Comparison of ENCODE assay signal across 23 mouse cellular contexts in the genomic region with DNA sequence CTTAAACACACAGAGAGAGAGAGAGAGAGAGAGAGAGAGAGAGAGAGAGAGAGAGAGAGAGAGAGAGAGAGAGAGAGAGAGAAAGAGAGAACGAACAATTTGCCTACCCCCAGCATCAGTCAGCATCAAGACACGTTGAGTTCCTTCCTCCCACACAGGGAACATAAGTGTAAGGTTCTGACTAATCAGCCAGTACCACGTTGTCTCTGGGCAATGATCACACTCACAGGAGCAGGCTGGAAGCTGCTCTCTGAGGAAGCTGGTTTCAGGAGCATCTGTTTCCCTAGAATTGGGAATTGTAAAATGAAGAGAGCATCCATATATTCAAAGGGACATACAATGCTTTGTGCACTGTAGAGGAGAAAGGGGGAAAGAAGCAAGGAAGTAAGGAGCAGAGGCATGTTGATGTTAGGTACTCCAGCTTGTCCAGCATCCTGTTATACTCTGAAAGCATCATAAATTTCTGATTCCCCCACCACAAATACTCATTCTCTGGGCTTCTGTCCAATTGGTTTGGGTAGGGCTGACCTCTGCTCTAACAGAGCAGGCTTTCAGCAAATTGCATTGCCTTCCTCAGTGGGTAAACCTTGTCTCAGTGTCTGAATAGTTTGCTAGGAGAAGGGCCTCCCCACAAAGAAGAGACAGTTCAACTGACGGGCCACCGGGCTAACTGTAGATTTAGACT.
DNase-seq lines count a peak whose midpoint lies in the region; ATAC-seq and TF ChIP-seq lines count a peak whose summit lies in the region.
"Had no signal": no experiment of that assay in that cellular context is flagged by ENCODE, and none has a peak within 500 bp of the region (broad histone marks: within the 10 kb centered on the region; RNA-seq: fewer than 3 reads in every experiment).

No protein-coding gene starts in this region.

- no peaks in the 10 kb centered on the region for H3K36me3 ChIP-seq in lung, embryonic 14.5 days (ENCODE audit: insufficient read depth)
- H3K36me3 ChIP-seq: embryonic facial prominence, embryonic 15.5 days; forebrain, embryonic 12.5 days; hindbrain, embryonic 12.5 days; liver, embryonic 15.5 days; midbrain, embryonic 15.5 days had no signal

- no peak overlapping the region for H3K4me2 ChIP-seq in lung, embryonic 14.5 days
- H3K4me2 ChIP-seq: embryonic facial prominence, embryonic 15.5 days; forebrain, embryonic 12.5 days; hindbrain, embryonic 12.5 days; liver, embryonic 15.5 days; midbrain, embryonic 15.5 days had no signal

- no peak overlapping the region for H3K9ac ChIP-seq in lung, embryonic 14.5 days
- H3K9ac ChIP-seq: embryonic facial prominence, embryonic 15.5 days; forebrain, embryonic 12.5 days; hindbrain, embryonic 12.5 days; liver, embryonic 15.5 days; midbrain, embryonic 15.5 days had no signal

- peak; percentile 16 for DNase-seq in heart, adult 11 months
- no peak for DNase-seq in heart, postnatal 4 days
- DNase-seq in lung, embryonic 14.5 days, result peak; percentile 17
- no peak for DNase-seq in lung, postnatal 25 days (ENCODE audit: low spot score)
- DNase-seq in adipocyte (ENCODE audit: low spot score), result peak; percentile 16
- DNase-seq in left cerebral cortex, postnatal 14 days (ENCODE audit: low spot score in 2 of 2), result peak; percentile 49 to 84
- no peak for DNase-seq in gastrocnemius, adult 2 months
- no peak for DNase-seq in embryo, embryonic 10 days (ENCODE audit: low spot score)
- DNase-seq: adrenal gland, postnatal 25 days; cerebellum, adult 9-10 months; embryo, embryonic 11 days; heart, adult 2 months; kidney, adult 9 months; lung, postnatal 10 days; thymus, adult 2 months had no signal

- WGBS in lung, embryonic 14.5 days, result 67% methylated on average over 5 of the region's 5 CpGs

- no peak for TF ChIP-seq CTCF in lung, embryonic 14.5 days (IDR thresholded peaks at IDR 0.05; ENCODE audit: low read depth)
- no peak for TF ChIP-seq CTCF in gastrocnemius, adult 2 months (IDR thresholded peaks at IDR 0.05)

- intact Hi-C loops in left cerebral cortex, postnatal 14 days (cut with DNase I), result no loop called here
- intact Hi-C loops in gastrocnemius, adult 2 months (cut with DNase I), result no loop called here

- no peak overlapping the region for H3K4me3 ChIP-seq in lung, embryonic 14.5 days (ENCODE audit: low read depth, low read length)
- H3K4me3 ChIP-seq in gastrocnemius, adult 2 months, result no peak overlapping the region
- H3K4me3 ChIP-seq: embryonic facial prominence, embryonic 15.5 days; forebrain, embryonic 12.5 days; heart, adult 2 months; hindbrain, embryonic 12.5 days; liver, embryonic 15.5 days; megakaryocyte, embryonic 14.5 days; midbrain, embryonic 15.5 days had no signal

- no peaks in the 10 kb centered on the region for H3K27me3 ChIP-seq in lung, embryonic 14.5 days (ENCODE audit: insufficient read depth, low read length)
- H3K27me3 ChIP-seq: embryonic facial prominence, embryonic 15.5 days; forebrain, embryonic 12.5 days; hindbrain, embryonic 12.5 days; liver, embryonic 15.5 days; megakaryocyte, embryonic 14.5 days; midbrain, embryonic 15.5 days; Patski had no signal

- no peaks in the 10 kb centered on the region for H3K4me1 ChIP-seq in lung, embryonic 14.5 days (ENCODE audit: insufficient read depth)
- H3K4me1 ChIP-seq: embryonic facial prominence, embryonic 15.5 days; forebrain, embryonic 12.5 days; hindbrain, embryonic 12.5 days; liver, embryonic 15.5 days; megakaryocyte, embryonic 14.5 days; midbrain, embryonic 15.5 days had no signal

- H3K9me3 ChIP-seq in lung, embryonic 14.5 days (ENCODE audit: low read depth, low read length), result no peaks in the 10 kb centered on the region
- H3K9me3 ChIP-seq: embryonic facial prominence, embryonic 15.5 days; forebrain, embryonic 12.5 days; liver, embryonic 15.5 days; midbrain, embryonic 15.5 days had no signal

- no peak for ATAC-seq in lung, embryonic 14.5 days (ENCODE audit: insufficient read depth)
- ATAC-seq: activated CD4-positive, CD25-positive, alpha-beta regulatory T cell, adult 4 months; midbrain, embryonic 15.5 days; Patski had no signal

- H3K27ac ChIP-seq in lung, embryonic 14.5 days (ENCODE audit: low read depth), result no peak overlapping the region
- no peak overlapping the region for H3K27ac ChIP-seq in gastrocnemius, adult 2 months
- H3K27ac ChIP-seq: embryonic facial prominence, embryonic 15.5 days; forebrain, embryonic 12.5 days; heart, adult 2 months; hindbrain, embryonic 12.5 days; liver, embryonic 15.5 days; midbrain, embryonic 15.5 days had no signal

Comparison
In these comparisons a context has a peak if more than half of its experiments do, and no peak if none do; other contexts are left out.
1. DNase-seq: peak in heart, adult 11 months (single experiment), lung, embryonic 14.5 days (single experiment), adipocyte (single experiment) and left cerebral cortex, postnatal 14 days (2 of 2); none in heart, postnatal 4 days (single experiment), lung, postnatal 25 days (single experiment), gastrocnemius, adult 2 months (single experiment) and embryo, embryonic 10 days (single experiment).